Mouse (Mus musculus) ovary, postnatal 36 days (tissue): ENCODE data around the gene Pcnx3.
"Not testable (repeated sequence)": the region's sequence is repeated elsewhere in the genome, so short reads cannot be mapped to it uniquely, and the experiment has no call there.

Experiments used
- DNase-seq: peaks from one replicate; pipeline ENCODE4 v3.0.0; 2022; ENCODE audit warnings: low spot score, mixed read lengths

The Pcnx3 gene

GRCm38 (mm10) chr19:5713255-5713654 lies 24.5 kb upstream of the Pcnx3 start:
- DNase-seq: no peak

- DNase-seq: no peak
These were observed 23.3 kb upstream of the Pcnx3 start for GRCm38 (mm10) chr19:5711907-5712460.

GRCm38 (mm10) chr19:5711218-5711617 lies 22.5 kb upstream of the Pcnx3 start:
- peak; percentile 63 for DNase-seq

- no peak for DNase-seq
These were observed 21.9 kb upstream of the Pcnx3 start for GRCm38 (mm10) chr19:5710581-5710980.

GRCm38 (mm10) chr19:5710068-5710467 lies 21.4 kb upstream of the Pcnx3 start:
- no peak for DNase-seq

- DNase-seq: no peak
These were observed 16.3 kb upstream of the Pcnx3 start for GRCm38 (mm10) chr19:5704801-5705571.

- no peak for DNase-seq
These were observed 15.6 kb upstream of the Pcnx3 start, which contains the start of gene Kcnk7 for GRCm38 (mm10) chr19:5704163-5704800. Kcnk7 (plus strand) TSS chr19:5704367.

GRCm38 (mm10) chr19:5695849-5696462 lies 7.2 kb upstream of the Pcnx3 start:
- no peak for DNase-seq

GRCm38 (mm10) chr19:5693801-5694200 lies 5.1 kb upstream of the Pcnx3 start:
- DNase-seq: no peak

- DNase-seq: no peak
These were observed 4.2 kb upstream of the Pcnx3 start for GRCm38 (mm10) chr19:5692913-5693396.

- DNase-seq: peak; percentile 45
These were observed 3.6 kb upstream of the Pcnx3 start for GRCm38 (mm10) chr19:5692086-5692912.

- DNase-seq: no peak
These were observed 2.9 kb upstream of the Pcnx3 start for GRCm38 (mm10) chr19:5691601-5692000.

GRCm38 (mm10) chr19:5690343-5690735 lies 1.6 kb upstream of the Pcnx3 start:
- DNase-seq: no peak

GRCm38 (mm10) chr19:5689565-5690342 lies 1.0 kb upstream of the Pcnx3 start:
- peak; percentile 86 for DNase-seq

- DNase-seq: no peak
These were observed 350 bp upstream of the Pcnx3 start for GRCm38 (mm10) chr19:5689088-5689428.

GRCm38 (mm10) chr19:5687738-5688137 lies 970 bp downstream of the Pcnx3 start:
- no peak for DNase-seq

GRCm38 (mm10) chr19:5686954-5687353 lies 1.8 kb downstream of the Pcnx3 start:
- not testable (repeated sequence) for DNase-seq

- DNase-seq: no peak
These were observed 2.3 kb downstream of the Pcnx3 start for GRCm38 (mm10) chr19:5686437-5686836.

- DNase-seq: no peak
These were observed 2.8 kb downstream of the Pcnx3 start for GRCm38 (mm10) chr19:5685861-5686260.

GRCm38 (mm10) chr19:5685431-5685830 lies 3.3 kb downstream of the Pcnx3 start:
- no peak for DNase-seq

- no peak for DNase-seq
These were observed 3.7 kb downstream of the Pcnx3 start for GRCm38 (mm10) chr19:5684985-5685384.
